Mouse (Mus musculus) liver, adult 2 months (tissue): ENCODE measurements around the gene Krt34.

ENCODE experiments used
- CTCF ChIP-seq: fragments of 200-500 bp; IDR thresholded peaks from 2 replicates; pipeline ENCODE4 v1.5.1; 2011; ENCODE audit warnings: low read depth, low read length, control low read depth
- POLR2A ChIP-seq: fragments of 200-500 bp; IDR thresholded peaks from 2 replicates; pipeline ENCODE4 v1.6.1; 2011; ENCODE audit warnings: low read length, control low read depth; ENCODE audit not compliant: insufficient read depth; ENCODE audit errors: extremely low read depth

DNA sequence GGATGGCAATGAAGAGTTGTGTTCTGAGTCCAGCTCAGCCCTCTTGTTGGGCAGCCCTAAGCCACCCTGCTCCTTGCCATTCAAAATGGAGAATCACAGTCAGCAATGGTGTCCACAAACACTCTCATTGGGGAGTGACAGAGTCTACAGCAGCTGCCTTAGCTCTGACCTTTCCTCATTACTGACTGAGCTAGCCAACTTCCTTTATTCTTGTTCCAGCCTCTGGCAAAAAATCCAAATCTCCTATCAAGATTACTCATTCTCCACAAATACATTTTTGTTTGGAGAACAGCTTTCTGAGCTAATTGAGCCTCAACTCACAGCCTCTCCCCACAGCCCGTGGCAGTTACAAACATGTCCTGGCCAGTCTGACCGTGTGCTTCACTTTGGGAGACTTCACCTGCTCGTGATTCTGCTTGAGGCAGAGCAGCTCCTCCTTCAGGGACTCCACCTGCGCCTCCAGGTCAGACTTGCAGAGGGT, 27.6 kb downstream of the Krt34 start:
- TF ChIP-seq POLR2A (no peak), CTCF (no peak)
